Mouse (Mus musculus) heart, embryonic 12.5 days (tissue): ENCODE results near the gene Rsph14. TPM values are rescaled to one million over a fixed set of nuclear protein-coding genes. Genes with fewer than 3 reads are reported as not detected.
"Not testable (repeated sequence)": the region's sequence is repeated elsewhere in the genome, so short reads cannot be mapped to it uniquely, and the experiment has no call there.

Source experiments
- ATAC-seq: fragments of 200-750 bp; cut with Nextera tagmentation; 2 replicates; pipeline ENCODE4 v1.8.0; 2017; ENCODE audit warnings: moderate TSS enrichment, moderate library complexity; ENCODE audit not compliant: insufficient number of reproducible peaks, low FRiP score
- H3K27ac ChIP-seq: fragments of 300-500 bp; sonication (generic); 2 replicates; pipeline ENCODE4 v1.5.1; 2016; ENCODE audit warnings: mild to moderate bottlenecking, moderate library complexity; ENCODE audit not compliant: poor library complexity, severe bottlenecking
- H3K27me3 ChIP-seq: fragments of 300-500 bp; sonication (generic); replicated peaks from 2 replicates; pipeline ENCODE4 v1.6.1; 2016; ENCODE audit warnings: mild to moderate bottlenecking, moderate library complexity
- H3K36me3 ChIP-seq: fragments of 300-500 bp; sonication (generic); 2 replicates; pipeline ENCODE4 v1.6.1; 2016; ENCODE audit warnings: mild to moderate bottlenecking, moderate library complexity
- H3K4me1 ChIP-seq: fragments of 300-500 bp; sonication (generic); replicated peaks from 2 replicates; pipeline ENCODE4 v1.6.1; 2016; ENCODE audit warnings: mild to moderate bottlenecking
- H3K4me2 ChIP-seq: fragments of 300-500 bp; sonication (generic); 2 replicates; pipeline ENCODE4 v1.6.1; 2016; ENCODE audit warnings: mild to moderate bottlenecking, moderate library complexity
- H3K4me3 ChIP-seq: fragments of 300-500 bp; sonication (generic); 2 replicates; pipeline ENCODE4 v1.5.1; 2016; ENCODE audit warnings: mild to moderate bottlenecking
- H3K9ac ChIP-seq: fragments of 300-500 bp; sonication (generic); 2 replicates; pipeline ENCODE4 v1.6.1; 2016; ENCODE audit warnings: mild to moderate bottlenecking, moderate library complexity
- H3K9me3 ChIP-seq: fragments of 300-500 bp; sonication (generic); replicated peaks from 2 replicates; pipeline ENCODE4 v1.6.1; 2016; ENCODE audit warnings: mild to moderate bottlenecking, moderate library complexity
- WGBS: fragments of 180-500 bp; shearing (Covaris S2); methylation state at CpG from one replicate; pipeline ENCODE4 v1.1.7; 2016; 5-methylcytosine and 5-hydroxymethylcytosine counted together
- polyA plus RNA-seq: library from polyadenylated mRNA; unstranded; fragments of >200 nt; fragmentation: Nextera tagmentation; extraction: Ambion mirVana; gene quantifications from 2 replicates; pipeline ENCODE4 v1.2.1, GENCODE M21; 2016

Rsph14 gene
- polyA plus RNA-seq, 1 experiment from 2014 or later: not detected

DNA sequence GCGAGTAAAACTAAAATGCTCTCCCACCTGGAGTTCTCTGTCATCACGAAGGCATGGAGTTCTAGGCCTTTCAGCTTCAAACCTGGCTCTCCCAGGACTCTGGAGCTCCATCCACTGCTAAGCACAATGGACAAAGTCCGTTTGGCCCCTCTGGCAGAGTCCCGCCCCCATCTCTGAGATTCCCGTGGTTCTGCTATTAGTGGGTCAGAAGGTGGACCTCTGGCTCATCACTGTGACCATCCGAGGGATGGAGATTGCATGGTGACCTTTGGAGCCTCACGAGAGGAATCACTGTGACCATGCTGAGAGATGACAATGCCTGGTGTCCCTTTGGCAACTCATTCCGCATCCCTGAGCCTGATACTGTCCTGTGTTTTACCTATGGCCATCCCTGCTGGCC lies 20.5 kb upstream of the Rsph14 start:
- H3K36me3 ChIP-seq: no peaks in the 10 kb centered on the region
- no peaks in the 10 kb centered on the region for H3K9me3 ChIP-seq
- H3K27me3 ChIP-seq: peaks cover 9% of the 10 kb centered on the region
- H3K9ac ChIP-seq: no peak overlapping the region
- H3K4me1 ChIP-seq: peaks cover 21% of the 10 kb centered on the region
- 79% methylated on average over 8 of the region's 8 CpGs for WGBS
- H3K27ac ChIP-seq: no peak overlapping the region
- ATAC-seq: no peak
- no peak overlapping the region for H3K4me3 ChIP-seq
- H3K4me2 ChIP-seq: no peak overlapping the region

DNA sequence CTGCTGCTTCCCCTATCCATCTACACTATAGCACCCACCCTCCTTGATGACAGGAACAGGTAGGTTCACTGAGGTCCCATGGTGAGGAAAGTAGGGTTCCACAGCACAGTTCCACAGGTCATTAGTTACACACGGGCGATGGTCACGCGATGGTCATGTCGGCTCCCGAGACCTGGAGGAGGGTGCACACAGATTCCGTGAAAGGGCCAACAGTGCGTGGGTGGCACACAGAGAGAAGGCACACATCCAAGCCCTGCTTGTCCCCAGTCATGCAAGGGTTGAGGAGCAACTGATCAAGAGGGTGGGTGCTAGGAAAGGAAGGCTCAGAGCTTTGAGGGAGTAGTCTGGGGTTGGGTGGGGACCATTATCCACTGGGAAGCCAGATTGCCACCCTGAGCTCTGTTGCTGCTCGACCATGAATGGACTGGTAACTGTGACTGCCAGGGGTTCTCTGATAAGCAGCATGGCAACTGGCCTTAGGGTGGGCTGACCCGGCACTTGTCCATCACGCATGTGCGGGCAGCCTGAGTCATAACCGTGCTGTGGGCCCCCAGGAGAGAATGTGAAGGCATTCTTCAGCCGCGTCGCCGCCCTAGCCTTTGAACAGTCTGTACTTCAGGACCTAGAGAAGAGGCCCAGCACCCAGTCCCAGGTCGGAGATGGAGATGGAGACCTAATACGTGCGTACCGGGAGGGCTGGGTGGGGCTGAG lies 19.1 kb upstream of the Rsph14 start:
- Histone ChIP-seq H3K27ac (no peak overlapping the region), H3K4me1 (peaks cover 21% of the 10 kb centered on the region), H3K9ac (no peak overlapping the region), H3K36me3 (no peaks in the 10 kb centered on the region), H3K4me2 (no peak overlapping the region), H3K4me3 (no peak overlapping the region), H3K9me3 (no peaks in the 10 kb centered on the region), H3K27me3 (peaks cover 5% of the 10 kb centered on the region)
- 84% methylated on average over 21 of the region's 21 CpGs for WGBS
- no peak for ATAC-seq

DNA sequence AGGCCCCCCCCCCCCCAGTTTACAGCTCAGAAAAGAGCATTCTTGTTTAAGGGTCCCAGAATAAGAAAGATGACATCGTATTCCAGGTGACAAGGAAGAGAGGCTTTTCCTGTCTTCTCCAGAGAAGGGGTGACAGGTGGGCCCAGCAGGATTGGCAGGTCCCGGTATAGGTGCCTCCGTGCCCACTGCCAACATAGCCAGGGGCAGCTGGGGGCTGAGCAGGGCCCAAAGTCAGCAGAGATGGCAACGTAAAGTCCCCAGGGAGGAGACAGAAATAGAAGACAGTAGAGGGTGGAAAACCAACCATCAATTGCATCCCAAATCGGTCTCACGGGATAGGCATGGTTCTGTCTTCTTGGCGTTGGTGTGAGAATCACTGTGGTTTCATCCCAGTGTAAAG lies 16.3 kb upstream of the Rsph14 start:
- Histone ChIP-seq H3K4me1 (peaks cover 14% of the 10 kb centered on the region; the same call in 1 of the 2 replicates), H3K4me2 (no peak overlapping the region), H3K27ac (no peak overlapping the region), H3K9me3 (no peaks in the 10 kb centered on the region), H3K4me3 (no peak overlapping the region), H3K36me3 (peaks cover 4% of the 10 kb centered on the region), H3K27me3 (peaks cover 5% of the 10 kb centered on the region), H3K9ac (no peak overlapping the region)
- ATAC-seq: no peak
- 87% methylated on average over 7 of the region's 7 CpGs for WGBS

DNA sequence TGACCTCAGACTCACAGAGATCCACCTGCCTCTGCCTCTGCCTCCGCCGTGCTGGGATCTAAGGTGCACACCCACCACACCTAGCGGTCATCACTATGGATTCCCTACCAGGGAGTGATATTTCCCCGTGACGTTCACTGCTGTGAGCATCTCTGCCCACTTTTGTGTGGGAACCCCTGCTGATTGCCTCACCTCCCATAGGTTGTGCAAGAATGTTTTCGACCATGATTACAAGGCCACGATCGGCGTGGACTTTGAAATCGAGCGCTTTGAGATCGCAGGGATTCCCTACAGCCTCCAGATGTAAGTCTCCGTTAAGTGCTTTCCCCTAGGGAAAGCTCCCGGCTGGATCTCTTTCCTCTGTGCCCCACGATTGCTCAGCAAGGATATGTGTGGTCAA lies 13.4 kb upstream of the Rsph14 start:
- Histone ChIP-seq H3K36me3 (peaks cover 4% of the 10 kb centered on the region), H3K9ac (no peak overlapping the region), H3K27me3 (peaks cover 5% of the 10 kb centered on the region; the same call in 1 of the 2 replicates), H3K4me1 (peaks cover 8% of the 10 kb centered on the region; the same call in 1 of the 2 replicates), H3K9me3 (no peaks in the 10 kb centered on the region), H3K4me2 (no peak overlapping the region), H3K4me3 (no peak overlapping the region), H3K27ac (no peak overlapping the region)
- 90% methylated on average over 15 of the region's 15 CpGs for WGBS
- no peak for ATAC-seq

DNA sequence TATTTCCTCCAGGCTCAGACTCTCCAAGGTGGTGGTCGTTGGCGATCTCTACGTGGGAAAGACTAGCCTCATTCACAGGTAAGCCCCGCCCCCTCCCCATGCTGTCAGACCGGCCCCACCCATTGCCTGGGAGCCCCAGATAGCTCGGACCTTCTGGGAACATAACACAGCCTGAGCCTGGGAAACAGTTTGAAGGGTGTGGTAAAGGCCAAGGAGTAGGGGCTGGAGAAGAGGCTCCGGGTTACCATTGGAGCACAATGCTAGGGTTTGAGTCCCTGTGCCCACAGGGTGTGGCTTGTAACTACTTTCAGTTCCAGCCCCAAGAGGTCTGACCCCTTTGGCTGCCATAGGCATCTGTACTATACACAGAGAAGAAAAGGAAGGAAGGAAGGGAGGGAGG lies 12.1 kb upstream of the Rsph14 start:
- Histone ChIP-seq H3K4me1 (peaks cover 8% of the 10 kb centered on the region; the same call in 1 of the 2 replicates), H3K9me3 (no peaks in the 10 kb centered on the region), H3K27me3 (0 out of 2 replicates have a peak, but pooled peaks cover 5% of the 10 kb centered on the region), H3K36me3 (peaks cover 4% of the 10 kb centered on the region), H3K9ac (no peak overlapping the region), H3K4me2 (no peak overlapping the region), H3K4me3 (no peak overlapping the region), H3K27ac (no peak overlapping the region)
- 29% methylated on average over 7 of the region's 7 CpGs for WGBS
- peak; percentile 71; the same call in 1 of the 2 replicates for ATAC-seq

DNA sequence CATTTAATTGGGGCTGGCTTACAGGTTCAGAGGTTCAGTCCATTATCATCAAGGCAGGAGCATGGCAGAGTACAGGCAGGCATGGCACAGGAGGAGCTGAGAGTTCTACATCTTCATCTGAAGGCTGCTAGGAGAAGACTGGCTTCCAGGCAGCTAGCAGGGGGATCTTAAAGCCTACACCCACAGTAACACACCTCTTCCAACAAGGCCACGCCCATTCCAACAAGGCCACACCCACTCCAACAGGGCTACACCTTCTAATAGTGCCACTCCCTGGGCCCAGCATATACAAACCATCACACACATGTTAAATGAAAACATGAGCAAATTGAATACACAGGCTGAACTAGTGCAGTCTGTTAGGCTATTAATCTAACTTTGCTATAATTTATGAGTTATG lies 9.7 kb upstream of the Rsph14 start:
- H3K4me3 ChIP-seq, H3K27ac ChIP-seq, H3K9ac ChIP-seq, H3K27me3 ChIP-seq, H3K9me3 ChIP-seq, ATAC-seq, H3K36me3 ChIP-seq, H3K4me2 ChIP-seq: not testable (repeated sequence)
- WGBS: 9% methylated on average over 1 of the region's 1 CpGs
- H3K4me1 ChIP-seq: peaks cover 16% of the 10 kb centered on the region

DNA sequence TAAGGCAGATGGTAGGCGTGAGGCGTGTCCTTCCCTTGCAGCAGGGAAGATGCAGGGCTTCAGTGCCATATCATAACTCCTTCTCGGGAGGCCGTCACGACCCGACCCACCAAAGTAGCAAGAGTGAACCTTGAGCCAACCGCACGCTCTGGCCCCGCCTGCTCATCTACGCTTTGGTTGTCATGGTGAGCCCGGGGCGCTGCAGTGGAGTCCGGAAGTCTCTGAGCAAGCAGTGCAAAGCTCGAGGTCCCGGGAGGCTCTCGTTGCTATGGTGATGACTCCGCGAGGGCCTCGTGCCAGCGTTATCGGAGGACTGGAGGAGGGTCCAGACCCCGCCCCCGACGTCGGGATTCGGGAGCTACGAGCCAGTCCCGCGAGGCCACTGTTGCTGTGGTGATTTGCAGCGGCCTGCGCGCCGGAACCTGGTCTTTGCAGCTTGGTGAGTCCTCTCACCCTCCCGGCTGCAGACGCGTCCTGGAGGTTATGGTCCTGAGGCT lies 4.5 kb upstream of the Rsph14 start, which contains the start of gene Rab36:
Gene Rab36 (plus strand): TSS at position 176 of the 497 bp plus-strand sequence.
- Histone ChIP-seq H3K36me3 (no peaks in the 10 kb centered on the region), H3K4me1 (peaks cover 17% of the 10 kb centered on the region), H3K27me3 (no peaks in the 10 kb centered on the region), H3K4me2 (peak within 1 kb of the TSS; percentile 82), H3K9ac (peak within 1 kb of the TSS; percentile 73), H3K27ac (peak within 1 kb of the TSS; percentile 58), H3K4me3 (peak within 1 kb of the TSS; percentile 50), H3K9me3 (no peaks in the 10 kb centered on the region)
- under 1% methylated on average over 36 of the region's 36 CpGs for WGBS
- ATAC-seq: peak; percentile 93

DNA sequence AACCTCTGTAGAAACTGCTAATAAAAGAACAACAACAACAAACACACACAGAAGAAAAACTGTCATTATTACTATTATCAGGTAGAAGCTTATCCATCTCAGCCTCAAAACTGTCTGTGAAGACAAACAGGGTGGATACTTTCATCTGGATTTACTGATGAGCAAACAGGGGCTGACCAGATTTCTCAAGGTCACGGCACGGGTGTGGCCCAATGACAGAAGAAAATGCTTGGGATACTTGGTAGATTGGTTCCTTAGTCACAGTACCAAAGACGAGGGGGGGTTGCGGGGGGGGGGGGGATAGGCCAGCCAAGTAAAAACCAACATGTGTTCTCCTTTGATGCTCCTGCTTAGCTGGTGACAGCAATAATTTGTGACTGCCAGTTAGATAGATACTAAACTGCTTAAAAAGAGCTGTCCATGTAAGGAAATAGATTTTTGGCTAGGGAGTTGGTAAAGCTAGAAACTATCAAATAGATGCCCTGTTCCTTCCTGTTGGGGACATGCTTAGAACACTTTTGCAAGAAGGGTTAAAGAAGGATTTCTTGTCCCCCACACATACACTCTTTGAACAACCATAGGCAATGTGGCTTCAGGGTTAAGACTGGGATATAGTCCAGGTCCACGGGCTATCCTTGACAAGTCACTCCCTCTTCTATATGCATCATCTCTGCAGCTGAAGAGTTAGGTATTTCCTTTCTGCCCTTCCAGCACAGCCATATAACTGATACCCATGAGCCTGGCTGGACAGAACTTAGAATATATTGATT lies 856 bp downstream of the Rsph14 start:
- no peak overlapping the region for H3K4me3 ChIP-seq
- no peak for ATAC-seq
- H3K4me1 ChIP-seq: 0 out of 2 replicates have a peak, but pooled peaks cover 7% of the 10 kb centered on the region
- no peak overlapping the region for H3K9ac ChIP-seq
- H3K27me3 ChIP-seq: no peaks in the 10 kb centered on the region
- H3K4me2 ChIP-seq: no peak overlapping the region
- 64% methylated on average over 5 of the region's 5 CpGs for WGBS
- H3K9me3 ChIP-seq: no peaks in the 10 kb centered on the region
- H3K27ac ChIP-seq: no peak overlapping the region
- H3K36me3 ChIP-seq: no peaks in the 10 kb centered on the region

DNA sequence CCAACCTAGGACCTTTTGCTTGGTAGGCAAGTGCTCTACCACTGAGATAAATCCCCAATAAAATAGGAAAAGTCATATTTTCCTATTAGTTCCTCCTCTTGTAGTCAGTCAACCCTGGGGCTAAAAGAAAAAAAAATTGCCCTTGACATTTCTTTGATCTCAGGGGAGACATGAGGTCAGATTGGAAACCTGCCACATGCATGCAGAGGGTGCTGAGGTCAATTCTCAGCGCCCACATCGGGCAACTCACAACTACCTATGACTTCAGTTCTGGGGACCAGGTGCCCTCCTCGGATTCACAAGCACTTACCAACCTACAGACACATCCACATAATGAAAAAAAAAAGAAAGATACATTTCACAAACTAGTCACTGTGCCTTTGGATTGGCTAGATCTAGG lies 2.2 kb downstream of the Rsph14 start:
- 0 out of 2 replicates have a peak, but pooled peaks cover 3% of the 10 kb centered on the region for H3K4me1 ChIP-seq
- no peak overlapping the region for H3K27ac ChIP-seq
- H3K9me3 ChIP-seq: no peaks in the 10 kb centered on the region
- no peak overlapping the region for H3K4me3 ChIP-seq
- ATAC-seq: no peak
- no peak overlapping the region for H3K4me2 ChIP-seq
- H3K27me3 ChIP-seq: no peaks in the 10 kb centered on the region
- no peaks in the 10 kb centered on the region for H3K36me3 ChIP-seq
- no peak overlapping the region for H3K9ac ChIP-seq
- whole genome bisulfite sequencing: 79% methylated on average over 3 of the region's 3 CpGs

DNA sequence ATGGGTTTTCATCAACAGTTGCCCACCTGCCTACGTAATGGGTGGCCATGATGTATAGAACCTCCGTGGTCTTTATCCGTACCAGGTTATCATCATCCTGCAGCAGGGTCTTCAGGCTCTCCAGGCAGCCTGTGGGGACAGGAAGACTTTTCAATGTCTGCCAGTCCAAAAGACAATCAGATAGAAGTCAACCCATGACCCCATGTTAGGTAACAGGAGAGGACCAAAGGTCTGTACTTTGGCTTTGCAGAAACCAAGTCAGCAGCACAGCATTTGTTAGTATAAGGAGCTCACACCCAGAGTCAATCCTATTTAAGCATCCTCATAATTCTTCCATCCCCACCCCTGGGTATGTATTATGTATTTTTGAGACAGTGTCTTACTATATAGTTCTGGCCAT lies 2.7 kb downstream of the Rsph14 start:
- no peak overlapping the region for H3K9ac ChIP-seq
- H3K4me2 ChIP-seq: no peak overlapping the region
- WGBS: 82% methylated on average over 3 of the region's 3 CpGs
- H3K36me3 ChIP-seq: no peaks in the 10 kb centered on the region
- H3K27ac ChIP-seq: no peak overlapping the region
- no peak overlapping the region for H3K4me3 ChIP-seq
- no peaks in the 10 kb centered on the region for H3K9me3 ChIP-seq
- no peak for ATAC-seq
- 0 out of 2 replicates have a peak, but pooled peaks cover 3% of the 10 kb centered on the region for H3K4me1 ChIP-seq
- H3K27me3 ChIP-seq: no peaks in the 10 kb centered on the region

DNA sequence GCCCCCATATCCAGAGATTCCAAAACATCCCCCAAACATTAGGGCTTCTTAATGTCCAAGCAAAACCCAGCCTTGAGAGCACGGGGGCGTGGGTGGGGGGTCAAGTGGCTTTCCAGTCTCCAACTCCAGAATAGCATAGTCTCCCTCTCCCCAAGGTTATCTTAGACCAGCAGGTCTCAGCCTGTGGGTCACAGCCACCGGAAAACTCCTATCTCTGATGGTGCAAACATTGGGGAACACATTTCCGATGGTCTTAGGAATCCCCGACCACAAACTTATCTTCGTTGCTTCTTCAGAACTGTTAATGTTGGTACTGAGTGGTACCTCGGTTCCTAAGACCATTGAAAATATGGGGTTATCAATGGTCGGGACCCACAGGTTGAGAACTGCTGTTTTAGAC lies 3.6 kb downstream of the Rsph14 start:
- H3K4me3 ChIP-seq: no peak overlapping the region
- H3K4me1 ChIP-seq: 0 out of 2 replicates have a peak, but pooled peaks cover 3% of the 10 kb centered on the region
- no peaks in the 10 kb centered on the region for H3K9me3 ChIP-seq
- no peak overlapping the region for H3K4me2 ChIP-seq
- no peaks in the 10 kb centered on the region for H3K27me3 ChIP-seq
- no peak overlapping the region for H3K27ac ChIP-seq
- ATAC-seq: no peak
- H3K9ac ChIP-seq: no peak overlapping the region
- H3K36me3 ChIP-seq: no peaks in the 10 kb centered on the region
- WGBS: 66% methylated on average over 8 of the region's 8 CpGs
